Mouse (Mus musculus) cerebellum, postnatal 25 days (tissue): ENCODE results near the gene Pigb.
"Not testable (repeated sequence)": the region's sequence is repeated elsewhere in the genome, so short reads cannot be mapped to it uniquely, and the experiment has no call there.

Experiments used
- DNase-seq, 2 experiments: peaks; one replicate each; pipeline ENCODE4 v3.0.0; 2021; ENCODE audit warnings: mixed read lengths in 2 of 2

Pigb gene

GRCm38 (mm10) chr9:73040080-73040479 lies at the start of gene Pigb:
Gene Pigb (minus strand): TSS chr9:73040378.
- no peak for DNase-seq

GRCm38 (mm10) chr9:73089222-73089920 lies 49.2 kb upstream of the Pigb start:
- DNase-seq: no peak

- no peak for DNase-seq
These were observed 47.4 kb upstream of the Pigb start for GRCm38 (mm10) chr9:73087581-73087980.

GRCm38 (mm10) chr9:73087121-73087520 lies 46.9 kb upstream of the Pigb start:
- DNase-seq: no peak

- DNase-seq: no peak
These were observed 45.7 kb upstream of the Pigb start for GRCm38 (mm10) chr9:73085845-73086244.

GRCm38 (mm10) chr9:73083956-73084355 lies 43.8 kb upstream of the Pigb start:
- peak in 1 of 2 experiments; percentile 23 for DNase-seq

- DNase-seq: peak; percentile 86 to 88
These were observed 42.3 kb upstream of the Pigb start for GRCm38 (mm10) chr9:73082291-73083000.

- no peak for DNase-seq
These were observed 39.7 kb upstream of the Pigb start for GRCm38 (mm10) chr9:73079801-73080325.

- not testable (repeated sequence) for DNase-seq
These were observed 39.2 kb upstream of the Pigb start for GRCm38 (mm10) chr9:73079349-73079748.

GRCm38 (mm10) chr9:73073169-73073568 lies 33.0 kb upstream of the Pigb start:
- DNase-seq: no peak

- DNase-seq: no peak
These were observed 32.2 kb upstream of the Pigb start for GRCm38 (mm10) chr9:73072426-73072825.

- DNase-seq: no peak
These were observed 30.9 kb upstream of the Pigb start for GRCm38 (mm10) chr9:73070971-73071659.

- no peak for DNase-seq
These were observed 28.5 kb upstream of the Pigb start for GRCm38 (mm10) chr9:73068688-73069087.

GRCm38 (mm10) chr9:73068230-73068679 lies 28.1 kb upstream of the Pigb start:
- DNase-seq: peak in 1 of 2 experiments; percentile 35

- no peak for DNase-seq
These were observed 26.9 kb upstream of the Pigb start for GRCm38 (mm10) chr9:73067086-73067485.

GRCm38 (mm10) chr9:73063621-73064290 lies 23.6 kb upstream of the Pigb start:
- no peak for DNase-seq

- no peak for DNase-seq
These were observed 19.0 kb upstream of the Pigb start for GRCm38 (mm10) chr9:73059224-73059623.

- DNase-seq: peak in 1 of 2 experiments; percentile 33
These were observed 15.3 kb upstream of the Pigb start for GRCm38 (mm10) chr9:73055441-73055911.

- DNase-seq: no peak
These were observed 10.4 kb upstream of the Pigb start for GRCm38 (mm10) chr9:73050606-73051005.

- no peak for DNase-seq
These were observed 9.7 kb upstream of the Pigb start for GRCm38 (mm10) chr9:73049833-73050232.

- no peak for DNase-seq
These were observed 8.7 kb upstream of the Pigb start for GRCm38 (mm10) chr9:73048927-73049326.

- DNase-seq: no peak
These were observed 7.7 kb upstream of the Pigb start for GRCm38 (mm10) chr9:73047906-73048305.

GRCm38 (mm10) chr9:73045711-73046110 lies 5.5 kb upstream of the Pigb start:
- no peak for DNase-seq
